18 mouse cellular contexts compared by ENCODE assay signal in the genomic region with DNA sequence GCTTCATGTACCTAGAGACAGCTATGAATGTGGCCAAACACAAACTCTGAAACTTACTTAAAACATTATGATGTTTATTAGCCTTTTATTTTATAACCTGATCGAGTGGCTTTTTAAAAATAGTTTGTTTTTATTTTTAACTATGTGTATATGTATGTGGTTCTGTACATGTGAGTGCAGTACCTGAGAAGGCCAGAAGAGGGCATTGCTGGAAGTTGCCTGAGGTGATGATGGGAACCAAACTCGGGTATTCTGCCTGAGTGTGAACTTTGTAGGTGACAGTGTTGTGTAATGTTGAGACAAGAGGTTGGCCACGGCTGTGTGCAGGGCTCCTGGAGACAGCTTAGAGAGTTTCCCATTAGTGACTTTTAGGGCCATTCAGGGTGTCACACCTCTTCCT. TPM values are rescaled to one million over a fixed set of nuclear protein-coding genes. Genes with fewer than 3 reads are reported as not detected.
DNase-seq lines count a peak whose midpoint lies in the region; ATAC-seq and TF ChIP-seq lines count a peak whose summit lies in the region.
"Had no signal": no experiment of that assay in that cellular context is flagged by ENCODE, and none has a peak within 500 bp of the region (broad histone marks: within the 10 kb centered on the region; RNA-seq: fewer than 3 reads in every experiment).

No protein-coding gene starts in this region.

- intact Hi-C loops in gastrocnemius, adult 2 months (cut with DNase I), result no loop called here
- intact Hi-C loops in gastrocnemius, postnatal 36 days (cut with DNase I), result no loop called here

- H3K4me3 ChIP-seq in gastrocnemius, adult 2 months, result no peak overlapping the region
- H3K4me3 ChIP-seq in lung, postnatal 0 days (ENCODE audit: low read depth, low read length), result no peak overlapping the region
- H3K4me3 ChIP-seq in ES-E14 (ENCODE audit: insufficient read depth in 1 of 2, low read depth in 1 of 2, low read length in 2 of 2, poor library complexity in 1 of 2, severe bottlenecking in 1 of 2), result no peak overlapping the region
- H3K4me3 ChIP-seq: heart, embryonic 13.5 days; hindbrain, embryonic 12.5 days; midbrain, embryonic 12.5 days; neural tube, embryonic 13.5 days had no signal

- in situ Hi-C loops in ES-E14 (cut with MboI; ENCODE audit: low sequenced_read_pairs in 2 of 2, unreplicated experiment in 2 of 2), result no loop called here

- no peak overlapping the region for H3K27ac ChIP-seq in gastrocnemius, adult 2 months
- H3K27ac ChIP-seq in lung, postnatal 0 days (ENCODE audit: low read length), result no peak overlapping the region
- H3K27ac ChIP-seq in ES-E14 (ENCODE audit: insufficient read depth, low read depth, low read length, poor library complexity, severe bottlenecking), result no peak overlapping the region
- H3K27ac ChIP-seq: heart, embryonic 13.5 days; hindbrain, embryonic 12.5 days; midbrain, embryonic 12.5 days had no signal

- no peak for ATAC-seq in lung, postnatal 0 days
- 0 out of 2 replicates have a peak, but pooled peaks have one; percentile 28 for ATAC-seq in megakaryocyte-erythroid progenitor cell, adult 5-6 weeks (replicated peaks; ENCODE audit: low FRiP score, low TSS enrichment, poor library complexity, severe bottlenecking)

- WGBS in lung, postnatal 0 days, result 78% methylated on average over 3 of the region's 3 CpGs

- no peaks in the 10 kb centered on the region for H3K36me3 ChIP-seq in lung, postnatal 0 days (ENCODE audit: insufficient read depth, low read length)
- H3K36me3 ChIP-seq in ES-E14 (ENCODE audit: control insufficient read depth, insufficient read depth, low read length, poor library complexity, severe bottlenecking), result no peaks in the 10 kb centered on the region
- H3K36me3 ChIP-seq: heart, embryonic 13.5 days; hindbrain, embryonic 12.5 days; midbrain, embryonic 12.5 days; neural tube, embryonic 13.5 days had no signal

- TF ChIP-seq CTCF in gastrocnemius, adult 2 months (IDR thresholded peaks at IDR 0.05), result peak; percentile 36; the same call in 1 of the 2 replicates
- TF ChIP-seq CTCF in lung, postnatal 0 days (IDR thresholded peaks at IDR 0.05), result peak; percentile 45

- H3K9me3 ChIP-seq in lung, postnatal 0 days (ENCODE audit: low read length), result no peaks in the 10 kb centered on the region
- no peaks in the 10 kb centered on the region for H3K9me3 ChIP-seq in ES-E14 (ENCODE audit: control insufficient read depth, insufficient read depth, low read depth, low read length)
- H3K9me3 ChIP-seq: heart, embryonic 13.5 days; hindbrain, embryonic 12.5 days; midbrain, embryonic 12.5 days; neural tube, embryonic 13.5 days had no signal

- no peak for TF ChIP-seq EP300 in lung, postnatal 0 days (IDR thresholded peaks at IDR 0.05)

- H3K27me3 ChIP-seq in lung, postnatal 0 days (replicated peaks; ENCODE audit: insufficient read depth, low read length), result no peaks in the 10 kb centered on the region
- H3K27me3 ChIP-seq: hindbrain, embryonic 12.5 days; midbrain, embryonic 12.5 days; neural tube, embryonic 13.5 days had no signal

- H3K4me2 ChIP-seq in lung, postnatal 0 days (replicated peaks; ENCODE audit: low read depth, low read length), result no peak overlapping the region
- H3K4me2 ChIP-seq: heart, embryonic 13.5 days; hindbrain, embryonic 12.5 days; midbrain, embryonic 12.5 days; neural tube, embryonic 13.5 days had no signal

- H3K9ac ChIP-seq in lung, postnatal 0 days (replicated peaks; ENCODE audit: low read depth), result no peak overlapping the region
- no peak overlapping the region for H3K9ac ChIP-seq in ES-E14 (ENCODE audit: insufficient read depth, low read depth, low read length, poor library complexity, severe bottlenecking)
- H3K9ac ChIP-seq: heart, embryonic 13.5 days; hindbrain, embryonic 12.5 days; midbrain, embryonic 12.5 days; neural tube, embryonic 13.5 days had no signal

- H3K4me1 ChIP-seq in lung, postnatal 0 days (ENCODE audit: insufficient read depth, low read depth, low read length), result no peaks in the 10 kb centered on the region
- H3K4me1 ChIP-seq in ES-E14 (ENCODE audit: control insufficient read depth in 2 of 2, insufficient read depth in 2 of 2, low read length in 2 of 2, poor library complexity in 1 of 2), result peaks cover 0 to 3% of the 10 kb centered on the region in 2 experiments; a peak in 1 of 4 replicates

- DNase-seq in gastrocnemius, adult 2 months, result no peak
- DNase-seq in gastrocnemius, postnatal 36 days, result no peak
- DNase-seq in lung, postnatal 0 days (ENCODE audit: low spot score), result no peak
- no peak for DNase-seq in lung, adult 18-20 months
- DNase-seq in ES-E14 (ENCODE audit: low read depth, low spot score), result peak; percentile 28
- DNase-seq in adrenal gland, postnatal 25 days, result no peak
- no peak for DNase-seq in embryo, embryonic 10.5 days (ENCODE audit: low spot score)
- DNase-seq: adrenal gland, postnatal 14 days; gastrocnemius, postnatal 25 days; kidney, adult 18-20 months; lung, postnatal 10 days had no signal

TF ChIP-seq in ES-E14, 5 proteins besides CTCF, POLR2A, EP300 and RAD21:
- no peak for TF ChIP-seq MAFK (IDR thresholded peaks at IDR 0.05; ENCODE audit: insufficient read depth, low read depth, low read length)
TF ChIP-seq in ES-E14: peak in this region for 0.

RNA-seq across cellular contexts. Expression of a gene that starts 9.1 kb away (rescaled TPM):
- not detected for total RNA-seq in gastrocnemius, adult 2 months (2021)
- total RNA-seq in gastrocnemius, postnatal 36 days (2021), result not detected
- 0.23 TPM in 1 of 2 replicates, not detected in the other for polyA plus RNA-seq in lung, postnatal 0 days (2015; fragmentation: Nextera tagmentation; extraction: Ambion mirVana)
- total RNA-seq in ES-E14 (2012; rRNA removed), result 0.16 and 0.31 TPM in 2 replicates
- 1.9 TPM in 1 of 2 replicates, not detected in the other for total RNA-seq in megakaryocyte-erythroid progenitor cell, adult 5-6 weeks (2014; fragmentation: Nextera tagmentation)
- total RNA-seq in megakaryocyte-erythroid progenitor cell, adult 5-6 weeks (2017), result not detected in 2 replicates
- total RNA-seq in adrenal gland, postnatal 25 days (2021), result not detected in 2 replicates
- total RNA-seq: adrenal gland, postnatal 14 days; gastrocnemius, postnatal 25 days; left cerebral cortex, adult 18-20 months had no signal
- polyA plus RNA-seq: forebrain, embryonic 16.5 days; heart, embryonic 13.5 days; hindbrain, embryonic 12.5 days; midbrain, embryonic 12.5 days; neural tube, embryonic 13.5 days had no signal

RNA-seq across cellular contexts. Expression of a gene that starts 34.6 kb away (rescaled TPM):
- total RNA-seq in gastrocnemius, adult 2 months (2021), result not detected
- total RNA-seq in gastrocnemius, postnatal 36 days (2021), result not detected
- 0.05 TPM in 1 of 2 replicates, not detected in the other for polyA plus RNA-seq in lung, postnatal 0 days (2015; fragmentation: Nextera tagmentation; extraction: Ambion mirVana)
- total RNA-seq in ES-E14 (2012; rRNA removed), result 0.49 and 0.63 TPM in 2 replicates
- not detected in 2 replicates for total RNA-seq in megakaryocyte-erythroid progenitor cell, adult 5-6 weeks (2014; fragmentation: Nextera tagmentation)
- total RNA-seq in megakaryocyte-erythroid progenitor cell, adult 5-6 weeks (2017), result not detected in 2 replicates
- not detected in 2 replicates for total RNA-seq in adrenal gland, postnatal 25 days (2021)
- total RNA-seq: adrenal gland, postnatal 14 days; gastrocnemius, postnatal 25 days had no signal
